Mouse (Mus musculus) CH12.LX (cell line): Measurements from ENCODE around the gene Setd5. TPM values are rescaled to one million over a fixed set of nuclear protein-coding genes. Genes with fewer than 3 reads are reported as not detected.

Source experiments
- DNase-seq: peaks from one replicate; pipeline ENCODE4 v3.0.0-alpha.2; 2013; ENCODE audit errors: extremely low read depth
- H3K27ac ChIP-seq: 2 replicates; pipeline ENCODE4 v1.5.1; 2012; ENCODE audit warnings: low read depth, mild to moderate bottlenecking, control low read depth, moderate library complexity; ENCODE audit not compliant: insufficient read depth
- H3K27me3 ChIP-seq: replicated peaks from 2 replicates; pipeline ENCODE3; 2012; ENCODE audit warnings: inconsistent platforms
- H3K36me3 ChIP-seq, 2 experiments: replicated peaks in 1 of 2; 2 replicates each; pipeline versions ENCODE3 to v1.6.1; 2012; ENCODE audit warnings: inconsistent platforms in 1 of 2, low read length in 1 of 2, mild to moderate bottlenecking in 1 of 2, mixed read lengths in 1 of 2, moderate library complexity in 1 of 2; ENCODE audit not compliant: control insufficient read depth in 1 of 2, insufficient read depth in 1 of 2
- H3K4me1 ChIP-seq, 2 experiments: 2 replicates each; pipeline ENCODE4 v1.6.1; 2012; ENCODE audit warnings: inconsistent platforms in 1 of 2, moderate library complexity in 1 of 2; ENCODE audit not compliant: insufficient read depth in 2 of 2, control insufficient read depth in 1 of 2
- H3K4me2 ChIP-seq: 2 replicates; pipeline ENCODE4 v1.6.1; 2012; ENCODE audit warnings: low read depth, mild to moderate bottlenecking, control low read depth; ENCODE audit not compliant: poor library complexity, insufficient read depth, severe bottlenecking
- H3K4me3 ChIP-seq, 3 experiments: fragments of 150-350 bp in 1 of 3; sonication (generic) in 1 of 3; replicated peaks in 1 of 3; 2 replicates each; pipeline versions ENCODE3 to v1.5.1; 2011 to 2012; ENCODE audit warnings: low read depth in 2 of 3, low read length in 2 of 3, mild to moderate bottlenecking in 2 of 3, moderate library complexity in 2 of 3, control low read depth in 1 of 3, improper control_type of control experiment in 1 of 3, inconsistent platforms in 1 of 3, mixed read lengths in 1 of 3; ENCODE audit not compliant: poor library complexity in 1 of 3
- H3K79me2 ChIP-seq: replicated peaks from 2 replicates; pipeline ENCODE4 v1.6.1; 2012; ENCODE audit warnings: mild to moderate bottlenecking, moderate library complexity; ENCODE audit not compliant: control insufficient read depth, poor library complexity, insufficient read depth, severe bottlenecking; ENCODE audit errors: extremely low read depth
- H3K9ac ChIP-seq: 2 replicates; pipeline ENCODE4 v1.6.1; 2012; ENCODE audit warnings: low read depth, mild to moderate bottlenecking, control low read depth, moderate library complexity; ENCODE audit not compliant: insufficient read depth
- H3K9me3 ChIP-seq: replicated peaks from 2 replicates; pipeline ENCODE3; 2012; ENCODE audit warnings: low read length, inconsistent platforms, mixed read lengths
- CHD1 ChIP-seq: IDR thresholded peaks from 2 replicates; pipeline ENCODE4 v1.6.1; 2012; ENCODE audit warnings: low read depth, low read length, improper control_type of control experiment, inconsistent platforms
- E2F4 ChIP-seq: IDR thresholded peaks from 2 replicates; pipeline ENCODE4 v1.6.1; 2011; ENCODE audit warnings: low read depth, low read length, improper control_type of control experiment; ENCODE audit not compliant: insufficient replicate concordance
- ETS1 ChIP-seq: conservative IDR thresholded peaks from 2 replicates; pipeline ENCODE4 v1.6.1; 2012; ENCODE audit warnings: low read depth, mild to moderate bottlenecking, inconsistent platforms, low read length, improper control_type of control experiment, moderate library complexity
- HCFC1 ChIP-seq: IDR thresholded peaks from 2 replicates; pipeline ENCODE4 v1.6.1; 2012; ENCODE audit warnings: low read depth, mild to moderate bottlenecking, inconsistent platforms, low read length, improper control_type of control experiment
- IRF4 ChIP-seq: IDR thresholded peaks from 2 replicates; pipeline ENCODE4 v1.6.1; 2014; ENCODE audit warnings: low read depth, mild to moderate bottlenecking, inconsistent platforms, low read length, improper control_type of control experiment
- JUN ChIP-seq: IDR thresholded peaks from 2 replicates; pipeline ENCODE4 v1.6.1; 2011; ENCODE audit warnings: low read depth, mild to moderate bottlenecking, low read length, improper control_type of control experiment, moderate library complexity; ENCODE audit not compliant: insufficient read depth
- JUND ChIP-seq: conservative IDR thresholded peaks from 2 replicates; pipeline ENCODE4 v1.6.1; 2011; ENCODE audit warnings: low read depth, low read length, improper control_type of control experiment
- KAT2A ChIP-seq: IDR thresholded peaks from 2 replicates; pipeline ENCODE4 v1.6.1; 2012; ENCODE audit warnings: low read length, improper control_type of control experiment, inconsistent platforms; ENCODE audit not compliant: insufficient replicate concordance
- MAFK ChIP-seq: IDR thresholded peaks from 2 replicates; pipeline ENCODE4 v1.6.1; 2011; ENCODE audit warnings: low read length, improper control_type of control experiment; ENCODE audit not compliant: insufficient replicate concordance
- MAX ChIP-seq: IDR thresholded peaks from 2 replicates; pipeline ENCODE4 v1.6.1; 2011; ENCODE audit warnings: low read length, improper control_type of control experiment
- MAZ ChIP-seq: IDR thresholded peaks from 2 replicates; pipeline ENCODE4 v1.6.1; 2012; ENCODE audit warnings: low read depth, mild to moderate bottlenecking, inconsistent platforms, low read length, improper control_type of control experiment, moderate library complexity
- MEF2A ChIP-seq: IDR thresholded peaks from 2 replicates; pipeline ENCODE4 v1.6.1; 2014; ENCODE audit warnings: low read depth, mild to moderate bottlenecking, inconsistent platforms, low read length, improper control_type of control experiment, borderline replicate concordance
- MXI1 ChIP-seq: IDR thresholded peaks from 2 replicates; pipeline ENCODE4 v1.6.1; 2011; ENCODE audit warnings: mild to moderate bottlenecking, low read depth, low read length, improper control_type of control experiment
- MYC ChIP-seq: IDR thresholded peaks from 2 replicates; pipeline ENCODE4 v1.6.1; 2011; ENCODE audit warnings: low read depth, mild to moderate bottlenecking, improper control_type of control experiment, low read length
- NELFE ChIP-seq: IDR thresholded peaks from 2 replicates; pipeline ENCODE4 v1.6.1; 2011; ENCODE audit warnings: low read depth, low read length, improper control_type of control experiment
- NRF1 ChIP-seq: IDR thresholded peaks from 2 replicates; pipeline ENCODE4 v1.6.1; 2014; ENCODE audit warnings: low read depth, mild to moderate bottlenecking, inconsistent platforms, low read length, improper control_type of control experiment, moderate library complexity
- POLR2A ChIP-seq: IDR thresholded peaks from 2 replicates; pipeline ENCODE4 v1.6.1; 2011; ENCODE audit warnings: low read depth, mild to moderate bottlenecking, improper control_type of control experiment, low read length
- RAD21 ChIP-seq: IDR thresholded peaks from 2 replicates; pipeline ENCODE4 v1.6.1; 2011; ENCODE audit warnings: low read depth, mild to moderate bottlenecking, low read length, improper control_type of control experiment, moderate library complexity
- RCOR1 ChIP-seq: conservative IDR thresholded peaks from 2 replicates; pipeline ENCODE4 v1.6.1; 2012; ENCODE audit warnings: low read depth, mild to moderate bottlenecking, inconsistent platforms, low read length, improper control_type of control experiment
- SIN3A ChIP-seq: IDR thresholded peaks from 2 replicates; pipeline ENCODE4 v1.6.1; 2012; ENCODE audit warnings: low read length, improper control_type of control experiment, inconsistent platforms
- SMC3 ChIP-seq: IDR thresholded peaks from 2 replicates; pipeline ENCODE4 v1.6.1; 2011; ENCODE audit warnings: low read depth, low read length, improper control_type of control experiment
- TBP ChIP-seq: conservative IDR thresholded peaks from 2 replicates; pipeline ENCODE4 v1.6.1; 2011; ENCODE audit warnings: low read depth, low read length, improper control_type of control experiment
- UBTF ChIP-seq: IDR thresholded peaks from 2 replicates; pipeline ENCODE4 v1.6.1; 2012; ENCODE audit warnings: low read depth, mild to moderate bottlenecking, inconsistent platforms, low read length, improper control_type of control experiment, moderate library complexity
- USF1 ChIP-seq: IDR thresholded peaks from 2 replicates; pipeline ENCODE4 v1.6.1; 2014; ENCODE audit warnings: low read depth, mild to moderate bottlenecking, inconsistent platforms, low read length, improper control_type of control experiment
- USF2 ChIP-seq: conservative IDR thresholded peaks from 2 replicates; pipeline ENCODE4 v1.6.1; 2011; ENCODE audit warnings: low read depth, low read length, improper control_type of control experiment
- ZNF384 ChIP-seq: IDR thresholded peaks from 2 replicates; pipeline ENCODE4 v1.6.1; 2012; ENCODE audit warnings: low read depth, low read length, improper control_type of control experiment, inconsistent platforms
- dilution Hi-C: fragments of 300-500 bp; cut with MboI; formaldehyde crosslinking; loops from 2 replicates; pipeline ENCODE4 v1.14.3; 2020; ENCODE audit warnings: low sequenced_read_pairs; ENCODE audit not compliant: extremely low pct_unique_long_range_greater_than_20kb, extremely low pct_ligation_motif_present
- in situ Hi-C: fragments of 300-500 bp; cut with MboI; formaldehyde crosslinking; loops from 3 replicates; pipeline ENCODE4 v1.14.3; 2019; ENCODE audit warnings: low sequenced_read_pairs, low pct_ligation_motif_present, low pct_unique_long_range_greater_than_20kb, mixed read lengths
- polyA plus RNA-seq: library from polyadenylated mRNA; unstranded; fragments of >175 nt; gene quantifications from 2 replicates; pipeline ENCODE4 v1.2.1, GENCODE M21; 2012; ENCODE audit warnings: low read depth; ENCODE audit not compliant: insufficient read length
- total RNA-seq, 2 experiments: library from RNA; depleted of rRNA; stranded (reverse); fragments of 300-350 nt in 1 of 2; fragments of >200 nt in 1 of 2; gene quantifications; 2 replicates each; pipeline ENCODE4 v1.2.3; 2012 to 2014

The Setd5 gene
- total and polyA plus RNA-seq, 3 experiments = 56.8 to 80.4 (median 67.4) TPM

GRCm38 (mm10) chr6:113154886-113155285, 77.7 kb downstream of the Setd5 start:
- Histone ChIP-seq H3K79me2 (no peaks in the 10 kb centered on the region), H3K4me2 (no peak overlapping the region), H3K9me3 (no peaks in the 10 kb centered on the region), H3K27me3 (no peaks in the 10 kb centered on the region), H3K9ac (no peak overlapping the region), H3K4me1 (no peaks in the 10 kb centered on the region), H3K4me3 (no peak overlapping the region), H3K36me3 (peaks cover 52 to 94% of the 10 kb centered on the region in 2 experiments), H3K27ac (no peak overlapping the region)
- DNase-seq = no peak
- in situ Hi-C loops (no loop called here), dilution Hi-C loops (no loop called here)
- TF ChIP-seq TBP (no peak), RCOR1 (no peak), USF2 (no peak)

DNA sequence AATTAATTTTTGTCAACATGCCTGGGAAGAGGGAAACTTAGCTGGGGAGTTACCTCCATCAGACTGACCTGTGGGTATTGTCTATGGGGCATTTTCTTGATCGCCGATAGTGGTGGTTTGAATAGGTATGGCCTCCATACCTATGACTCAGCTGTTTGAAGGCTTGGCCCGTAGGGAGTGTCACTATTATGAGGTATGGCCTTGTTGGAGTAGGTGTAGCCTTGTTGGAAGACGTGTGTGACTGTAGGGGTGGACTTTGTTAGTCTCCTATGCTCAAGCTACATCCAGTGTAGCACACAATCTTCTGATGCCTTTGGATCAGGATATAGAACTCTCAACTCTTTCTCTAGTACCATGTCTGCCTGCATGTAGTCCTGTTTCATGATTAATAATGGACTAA, 78.9 kb downstream of the Setd5 start:
- Histone ChIP-seq H3K4me3 (no peak overlapping the region), H3K4me1 (no peaks in the 10 kb centered on the region), H3K27me3 (no peaks in the 10 kb centered on the region), H3K79me2 (no peaks in the 10 kb centered on the region), H3K36me3 (peaks cover 44 to 92% of the 10 kb centered on the region in 2 experiments), H3K9ac (no peak overlapping the region), H3K27ac (no peak overlapping the region), H3K9me3 (no peaks in the 10 kb centered on the region), H3K4me2 (no peak overlapping the region)
- no peak for TF ChIP-seq NRF1
- no peak for TF ChIP-seq IRF4
- no peak for TF ChIP-seq MAX
- no peak for TF ChIP-seq JUN
- no peak for TF ChIP-seq USF2
- TF ChIP-seq E2F4 = no peak
- TF ChIP-seq ZNF384 = no peak
- no peak for TF ChIP-seq MYC
- TF ChIP-seq SMC3 = no peak
- dilution Hi-C loops (no loop called here), in situ Hi-C loops (no loop called here)
- DNase-seq = no peak

GRCm38 (mm10) chr6:113160106-113160505, 82.9 kb downstream of the Setd5 start:
- H3K4me3 ChIP-seq = no peak overlapping the region
- no peak overlapping the region for H3K27ac ChIP-seq
- H3K27me3 ChIP-seq = no peaks in the 10 kb centered on the region
- H3K4me1 ChIP-seq = no peaks in the 10 kb centered on the region
- dilution Hi-C loops (no loop called here), in situ Hi-C loops (no loop called here)
- peaks cover 10 to 64% of the 10 kb centered on the region in 2 experiments for H3K36me3 ChIP-seq
- no peaks in the 10 kb centered on the region for H3K79me2 ChIP-seq
- TF ChIP-seq USF2 (no peak), HCFC1 (no peak), CHD1 (no peak), ZNF384 (no peak), JUND (no peak), MYC (no peak), NELFE (no peak), KAT2A (no peak), RAD21 (no peak), MAZ (no peak), E2F4 (no peak), SIN3A (no peak), MAFK (no peak), POLR2A (no peak), MXI1 (no peak), ETS1 (no peak), UBTF (no peak), SMC3 (no peak), USF1 (no peak), MEF2A (no peak)
- no peak overlapping the region for H3K4me2 ChIP-seq
- DNase-seq = no peak
- H3K9me3 ChIP-seq = no peaks in the 10 kb centered on the region
- H3K9ac ChIP-seq = no peak overlapping the region
